Mouse (Mus musculus) embryo, embryonic 10 days (tissue): ENCODE results near the gene Ercc6l.

Source experiments
- DNase-seq: peaks from one replicate; pipeline ENCODE4 v3.0.0-alpha.2; 2015; ENCODE audit warnings: low spot score

Gene Ercc6l

GRCm38 (mm10) chrX:102156618-102157422, at the start of gene Ercc6l:
Ercc6l (minus strand) TSS chrX:102157091.
- peak; percentile 91 for DNase-seq

GRCm38 (mm10) chrX:102190840-102191239, 33.9 kb upstream of the Ercc6l start:
- no peak for DNase-seq

GRCm38 (mm10) chrX:102189581-102189980, 32.7 kb upstream of the Ercc6l start:
- DNase-seq, result no peak

- peak; percentile 86 for DNase-seq
Measured at GRCm38 (mm10) chrX:102188712-102189497, 32.0 kb upstream of the Ercc6l start, which contains the start of gene Rps4x. Rps4x (minus strand) TSS chrX:102189394.

GRCm38 (mm10) chrX:102187023-102187699, 30.3 kb upstream of the Ercc6l start:
- DNase-seq, result no peak

- no peak for DNase-seq
Measured at GRCm38 (mm10) chrX:102182575-102182974, 25.7 kb upstream of the Ercc6l start.

GRCm38 (mm10) chrX:102175538-102176287, 18.8 kb upstream of the Ercc6l start:
- no peak for DNase-seq

GRCm38 (mm10) chrX:102170900-102171299, 14.0 kb upstream of the Ercc6l start:
- no peak for DNase-seq

GRCm38 (mm10) chrX:102170135-102170534, 13.2 kb upstream of the Ercc6l start:
- DNase-seq, result no peak

GRCm38 (mm10) chrX:102169724-102170123, 12.8 kb upstream of the Ercc6l start:
- no peak for DNase-seq

- DNase-seq, result peak; percentile 34
Measured at GRCm38 (mm10) chrX:102166986-102167385, 10.1 kb upstream of the Ercc6l start.

GRCm38 (mm10) chrX:102166521-102166920, 9.6 kb upstream of the Ercc6l start:
- DNase-seq, result no peak

GRCm38 (mm10) chrX:102163529-102163928, 6.6 kb upstream of the Ercc6l start:
- DNase-seq, result no peak

GRCm38 (mm10) chrX:102163096-102163495, 6.2 kb upstream of the Ercc6l start:
- no peak for DNase-seq

- DNase-seq, result no peak
Measured at GRCm38 (mm10) chrX:102160528-102160927, 3.6 kb upstream of the Ercc6l start.

GRCm38 (mm10) chrX:102159778-102160177, 2.9 kb upstream of the Ercc6l start:
- DNase-seq, result peak; percentile 40

- no peak for DNase-seq
Measured at GRCm38 (mm10) chrX:102157423-102157791, 516 bp upstream of the Ercc6l start.

- no peak for DNase-seq
Measured at GRCm38 (mm10) chrX:102141157-102141556, 15.7 kb downstream of the Ercc6l start.

- no peak for DNase-seq
Measured at GRCm38 (mm10) chrX:102121321-102121720, 35.6 kb downstream of the Ercc6l start.

- DNase-seq, result peak; percentile 96
Measured at GRCm38 (mm10) chrX:102119042-102119864, 37.6 kb downstream of the Ercc6l start, which contains the start of gene Pin4. Pin4 (plus strand) TSS chrX:102119447.

- peak; percentile 20 for DNase-seq
Measured at GRCm38 (mm10) chrX:102115676-102116075, 41.2 kb downstream of the Ercc6l start.
